Mouse (Mus musculus) spleen, adult 2 months (tissue): ENCODE data around the gene Afap1. TPM values are rescaled to one million over a fixed set of nuclear protein-coding genes. Genes with fewer than 3 reads are reported as not detected.

Experiments
- DNase-seq, 2 experiments: peaks; one replicate each; pipeline versions ENCODE4 v3.0.0 to v3.0.0-alpha.2; 2012 to 2021; ENCODE audit warnings: low spot score in 2 of 2, low read depth in 1 of 2
- H3K27ac ChIP-seq: fragments of 200-500 bp; 2 replicates; pipeline ENCODE4 v1.5.1; 2012; ENCODE audit warnings: low read length, inconsistent platforms; ENCODE audit not compliant: insufficient read depth
- H3K27me3 ChIP-seq: fragments of 200-500 bp; 2 replicates; pipeline ENCODE4 v1.6.1; 2012; ENCODE audit warnings: mild to moderate bottlenecking, moderate library complexity, low read length, inconsistent platforms; ENCODE audit not compliant: control insufficient read depth, insufficient read depth
- H3K36me3 ChIP-seq: fragments of 200-500 bp; 2 replicates; pipeline ENCODE4 v1.6.1; 2012; ENCODE audit warnings: mild to moderate bottlenecking, low read length, inconsistent platforms; ENCODE audit not compliant: control insufficient read depth, insufficient read depth
- H3K4me1 ChIP-seq: fragments of 200-500 bp; 2 replicates; pipeline ENCODE4 v1.6.1; 2011; ENCODE audit warnings: inconsistent platforms; ENCODE audit not compliant: control insufficient read depth, insufficient read depth, insufficient read length
- H3K4me3 ChIP-seq: fragments of 200-500 bp; 2 replicates; pipeline ENCODE4 v1.5.1; 2011; ENCODE audit warnings: mild to moderate bottlenecking, inconsistent platforms; ENCODE audit not compliant: insufficient read depth, insufficient read length; ENCODE audit errors: extremely low read depth
- CTCF ChIP-seq: fragments of 200-500 bp; IDR thresholded peaks from 2 replicates; pipeline ENCODE4 v1.5.1; 2011; ENCODE audit warnings: mild to moderate bottlenecking, inconsistent platforms; ENCODE audit not compliant: insufficient read depth, insufficient read length, insufficient replicate concordance; ENCODE audit errors: extremely low read depth
- POLR2A ChIP-seq: fragments of 200-500 bp; IDR thresholded peaks from 2 replicates; pipeline ENCODE4 v1.6.1; 2011; ENCODE audit warnings: low read depth, low read length, inconsistent platforms
- WGBS: fragments of 180-500 bp; shearing (Covaris S2); methylation state at CpG from one replicate; pipeline ENCODE4 v1.1.7; 2018; 5-methylcytosine and 5-hydroxymethylcytosine counted together
- polyA plus RNA-seq: library from polyadenylated mRNA; depleted of rRNA; stranded (reverse); fragments of >200 nt; gene quantifications from 2 replicates; pipeline ENCODE4 v1.2.3, GENCODE M21; 2012; rRNA removed

Afap1 gene
- 4.5 and 5.1 TPM in 2 replicates for polyA plus RNA-seq

GRCm38 (mm10) chr5:35893093-35893804 is at the start of gene Afap1:
Gene Afap1, plus strand, starts transcription at chr5:35893319.
- H3K4me1 ChIP-seq, result peaks cover 2% of the 10 kb centered on the region; the same call in 1 of the 2 replicates
- no peaks in the 10 kb centered on the region for H3K36me3 ChIP-seq
- 0 out of 2 replicates have a peak within 1 kb of the TSS, but pooled peaks have one; percentile 10 for H3K27ac ChIP-seq
- WGBS, result 1% methylated on average over 47 of the region's 49 CpGs
- H3K27me3 ChIP-seq, result 0 out of 2 replicates have a peak, but pooled peaks cover 2% of the 10 kb centered on the region
- peak; percentile 92 to 100 for DNase-seq
- no peak for TF ChIP-seq CTCF
- TF ChIP-seq POLR2A, result no peak
- peak within 1 kb of the TSS; percentile 71 for H3K4me3 ChIP-seq

DNA sequence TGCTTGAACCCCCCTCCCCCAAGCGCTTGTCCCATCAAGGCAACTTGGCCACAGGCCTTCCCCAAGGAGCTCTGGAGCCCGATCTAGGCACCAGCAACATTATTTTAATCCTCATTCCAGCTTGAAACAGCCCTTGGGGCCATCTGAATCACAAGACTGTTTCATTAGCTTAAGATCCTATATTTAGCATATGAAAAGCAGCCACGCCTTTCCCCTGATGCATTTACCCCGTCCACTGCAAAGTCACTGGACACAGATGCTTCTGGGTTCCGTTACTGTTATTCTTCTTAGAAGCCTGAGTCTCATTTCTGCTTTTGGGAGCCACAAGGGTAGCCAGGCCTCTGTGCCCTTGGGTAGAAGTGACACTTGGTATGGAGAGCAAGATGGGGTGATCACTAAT is 41.6 kb upstream of the Afap1 start:
- DNase-seq, result no peak
- H3K27me3 ChIP-seq, result no peaks in the 10 kb centered on the region
- no peak overlapping the region for H3K4me3 ChIP-seq
- no peaks in the 10 kb centered on the region for H3K36me3 ChIP-seq
- no peaks in the 10 kb centered on the region for H3K4me1 ChIP-seq
- H3K27ac ChIP-seq, result no peak overlapping the region
- no peak for TF ChIP-seq CTCF
- no peak for TF ChIP-seq POLR2A
- 67% methylated on average over 5 of the region's 5 CpGs for WGBS

GRCm38 (mm10) chr5:35853463-35853862 is 39.7 kb upstream of the Afap1 start:
- no peaks in the 10 kb centered on the region for H3K27me3 ChIP-seq
- TF ChIP-seq CTCF (no peak), POLR2A (no peak)
- WGBS, result 88% methylated on average over 4 of the region's 4 CpGs

DNA sequence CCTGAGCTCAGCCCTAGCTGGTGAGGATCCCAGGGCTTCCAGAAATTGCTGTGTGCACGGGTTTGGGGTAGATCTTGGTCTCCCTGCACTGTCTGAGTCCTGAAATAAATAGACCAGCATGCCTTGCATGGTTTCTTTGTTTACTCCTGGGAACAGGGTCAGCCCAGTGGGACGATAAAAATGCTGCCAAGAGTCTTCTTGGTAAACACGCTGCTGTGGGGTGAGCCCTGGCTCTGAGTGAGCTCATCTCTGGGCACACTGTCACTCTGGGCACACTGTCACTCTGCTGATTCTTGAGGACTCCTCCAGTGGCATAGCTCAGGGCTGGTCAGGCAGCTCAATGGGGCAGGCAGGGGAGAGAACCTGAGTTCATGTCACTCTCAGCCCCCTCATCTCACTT is 36.9 kb upstream of the Afap1 start:
- TF ChIP-seq POLR2A, result no peak
- no peak for TF ChIP-seq CTCF
- no peak overlapping the region for H3K27ac ChIP-seq
- H3K36me3 ChIP-seq, result no peaks in the 10 kb centered on the region
- H3K27me3 ChIP-seq, result no peaks in the 10 kb centered on the region
- H3K4me1 ChIP-seq, result no peaks in the 10 kb centered on the region
- no peak overlapping the region for H3K4me3 ChIP-seq
- WGBS, result 48% methylated on average over 3 of the region's 3 CpGs
- DNase-seq, result no peak

More at GRCm38 (mm10) chr5:35853463-35853862, 39.7 kb upstream of the Afap1 start:
- Histone ChIP-seq H3K4me3 (no peak overlapping the region), H3K4me1 (no peaks in the 10 kb centered on the region), H3K36me3 (no peaks in the 10 kb centered on the region), H3K27ac (no peak overlapping the region)
- DNase-seq, result no peak

GRCm38 (mm10) chr5:35858069-35858468 is 35.0 kb upstream of the Afap1 start:
- peak; percentile 50; the same call in 1 of the 2 replicates for TF ChIP-seq CTCF
- TF ChIP-seq POLR2A, result no peak
- Histone ChIP-seq H3K27me3 (no peaks in the 10 kb centered on the region), H3K27ac (no peak overlapping the region), H3K4me1 (no peaks in the 10 kb centered on the region), H3K4me3 (no peak overlapping the region), H3K36me3 (no peaks in the 10 kb centered on the region)
- peak in 1 of 2 experiments; percentile 17 for DNase-seq
- 22% methylated on average over 6 of the region's 6 CpGs for WGBS

- 94% methylated on average over 2 of the region's 2 CpGs for WGBS
- Histone ChIP-seq H3K4me3 (no peak overlapping the region), H3K27me3 (no peaks in the 10 kb centered on the region), H3K27ac (no peak overlapping the region), H3K4me1 (no peaks in the 10 kb centered on the region), H3K36me3 (no peaks in the 10 kb centered on the region)
- TF ChIP-seq POLR2A, result no peak
- TF ChIP-seq CTCF, result no peak
- DNase-seq, result no peak
These were observed 31.7 kb upstream of the Afap1 start for GRCm38 (mm10) chr5:35861456-35861855.

- no peak for DNase-seq
- H3K27ac ChIP-seq, result no peak overlapping the region
- no peak for TF ChIP-seq POLR2A
- no peak for TF ChIP-seq CTCF
- H3K36me3 ChIP-seq, result no peaks in the 10 kb centered on the region
- H3K4me3 ChIP-seq, result no peak overlapping the region
- no peaks in the 10 kb centered on the region for H3K4me1 ChIP-seq
- WGBS, result 72% methylated on average over 4 of the region's 4 CpGs
- no peaks in the 10 kb centered on the region for H3K27me3 ChIP-seq
These were observed 23.1 kb upstream of the Afap1 start for GRCm38 (mm10) chr5:35869973-35870372.
